Mouse (Mus musculus) ES-E14 (cell line): ENCODE results near the gene Kcnj16.

Experiments used
- CHD2 ChIP-seq: IDR thresholded peaks from 2 replicates; pipeline ENCODE4 v1.6.1; 2014; ENCODE audit warnings: mild to moderate bottlenecking, low read depth, low read length, inconsistent platforms
- MAFK ChIP-seq: IDR thresholded peaks from 2 replicates; pipeline ENCODE4 v1.6.1; 2014; ENCODE audit warnings: mild to moderate bottlenecking, low read depth, low read length, inconsistent platforms; ENCODE audit not compliant: insufficient read depth
- ZNF384 ChIP-seq: IDR thresholded peaks from 2 replicates; pipeline ENCODE4 v1.6.1; 2012; ENCODE audit warnings: low read depth, low read length, inconsistent platforms

DNA sequence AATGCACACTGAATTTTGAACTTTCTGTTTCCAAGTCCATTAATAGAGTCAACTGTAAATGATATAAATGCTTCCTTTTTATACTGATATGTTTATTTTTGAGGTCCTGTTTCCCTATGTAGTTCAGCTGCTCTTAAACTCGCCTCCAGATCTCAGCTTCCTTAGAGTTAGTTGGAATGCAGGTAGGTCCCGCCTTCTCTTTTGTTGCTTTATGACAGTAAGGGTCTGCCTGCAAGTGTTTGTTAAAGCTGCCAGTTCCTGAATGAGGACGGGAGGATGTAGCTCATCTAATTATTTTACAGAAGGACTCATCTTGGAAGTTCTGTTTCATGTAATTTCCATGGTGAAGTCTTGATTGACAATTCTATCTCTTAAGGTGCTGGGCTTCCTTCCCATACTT is 25.6 kb upstream of the Kcnj16 start:
- no peak for TF ChIP-seq CHD2
- no peak for TF ChIP-seq MAFK
- TF ChIP-seq ZNF384: no peak
